ENCODE assay signal across 11 mouse cellular contexts in genomic region chr17:87263401-87263800, GRCm38 (mm10). TPM values are rescaled to one million over a fixed set of nuclear protein-coding genes. Genes with fewer than 3 reads are reported as not detected.
DNase-seq lines count a peak whose midpoint lies in the region; ATAC-seq and TF ChIP-seq lines count a peak whose summit lies in the region.
"Had no signal": no experiment of that assay in that cellular context is flagged by ENCODE, and none has a peak within 500 bp of the region (broad histone marks: within the 10 kb centered on the region; RNA-seq: fewer than 3 reads in every experiment).

No protein-coding gene starts in this region.

- DNase-seq in kidney, adult 2 months, result peak; percentile 84
- DNase-seq in adrenal gland, postnatal 14 days, result peak; percentile 72
- DNase-seq in lung, postnatal 25 days (ENCODE audit: low spot score), result peak; percentile 73
- DNase-seq in left cerebral cortex, adult 18-20 months (ENCODE audit: low spot score in 2 of 2), result no peak
- DNase-seq in forebrain, embryonic 10.5 days (ENCODE audit: extremely low spot score, low spot score), result no peak
- DNase-seq: gastrocnemius, adult 2 months had no signal

- no peak overlapping the region for H3K9ac ChIP-seq in kidney, embryonic 15.5 days
- H3K9ac ChIP-seq in intestine, embryonic 15.5 days, result no peak overlapping the region

- 59% methylated on average over 6 of the region's 6 CpGs for WGBS in kidney, adult 2 months
- WGBS in kidney, embryonic 15.5 days, result 92% methylated on average over 6 of the region's 6 CpGs
- 90% methylated on average over 6 of the region's 6 CpGs for WGBS in intestine, embryonic 15.5 days
- 90% methylated on average over 6 of the region's 6 CpGs for WGBS in forebrain, embryonic 10.5 days

- no peaks in the 10 kb centered on the region for H3K9me3 ChIP-seq in kidney, embryonic 15.5 days (replicated peaks)
- H3K9me3 ChIP-seq in intestine, embryonic 15.5 days, result no peaks in the 10 kb centered on the region; the same call in 1 of the 2 replicates
- peaks cover 24% of the 10 kb centered on the region; the same call in 1 of the 2 replicates for H3K9me3 ChIP-seq in forebrain, embryonic 10.5 days

- TF ChIP-seq POLR2A in kidney, adult 2 months (IDR thresholded peaks at IDR 0.05; ENCODE audit: low read depth, low read length), result no peak

- H3K4me1 ChIP-seq in kidney, adult 2 months (ENCODE audit: control insufficient read depth, insufficient read depth, low read length), result peaks cover 14% of the 10 kb centered on the region
- peaks cover 20% of the 10 kb centered on the region for H3K4me1 ChIP-seq in kidney, embryonic 15.5 days
- H3K4me1 ChIP-seq in intestine, embryonic 15.5 days (replicated peaks), result peaks cover 13% of the 10 kb centered on the region
- H3K4me1 ChIP-seq in forebrain, embryonic 10.5 days, result peaks cover 22% of the 10 kb centered on the region

- no peak for TF ChIP-seq CTCF in kidney, adult 2 months (conservative IDR thresholded peaks at IDR 0.05; ENCODE audit: insufficient read depth, insufficient read length, low read depth, low read length)

- no peak for ATAC-seq in kidney, embryonic 15.5 days (replicated peaks; ENCODE audit: low FRiP score)
- no peak for ATAC-seq in intestine, embryonic 15.5 days
- ATAC-seq in monocyte, adult 5-6 weeks (replicated peaks; ENCODE audit: insufficient number of reproducible peaks, low FRiP score, low TSS enrichment, poor library complexity, severe bottlenecking), result no peak
- ATAC-seq: hindbrain, embryonic 16.5 days had no signal

- no peaks in the 10 kb centered on the region for H3K36me3 ChIP-seq in kidney, adult 2 months (ENCODE audit: control insufficient read depth, insufficient read depth, low read length)
- H3K36me3 ChIP-seq in kidney, embryonic 15.5 days, result peaks cover 48% of the 10 kb centered on the region
- peaks cover 20% of the 10 kb centered on the region for H3K36me3 ChIP-seq in intestine, embryonic 15.5 days
- H3K36me3 ChIP-seq in forebrain, embryonic 10.5 days (replicated peaks), result peaks cover 55% of the 10 kb centered on the region

- no peak overlapping the region for H3K4me2 ChIP-seq in kidney, embryonic 15.5 days
- 0 out of 2 replicates have a peak overlapping the region, but pooled peaks have one; percentile 61 for H3K4me2 ChIP-seq in intestine, embryonic 15.5 days (replicated peaks)
- H3K4me2 ChIP-seq: midbrain, embryonic 11.5 days had no signal

- H3K27me3 ChIP-seq in kidney, adult 2 months (replicated peaks; ENCODE audit: control insufficient read depth, insufficient read depth, low read length), result no peaks in the 10 kb centered on the region
- no peaks in the 10 kb centered on the region for H3K27me3 ChIP-seq in kidney, embryonic 15.5 days
- H3K27me3 ChIP-seq in intestine, embryonic 15.5 days (replicated peaks), result no peaks in the 10 kb centered on the region
- H3K27me3 ChIP-seq in forebrain, embryonic 10.5 days (ENCODE audit: poor library complexity, severe bottlenecking), result peaks cover 13% of the 10 kb centered on the region; the same call in 1 of the 2 replicates

- no peak overlapping the region for H3K4me3 ChIP-seq in kidney, adult 2 months (ENCODE audit: insufficient read depth, low read depth, low read length)
- no peak overlapping the region for H3K4me3 ChIP-seq in kidney, embryonic 15.5 days (replicated peaks)
- H3K4me3 ChIP-seq in intestine, embryonic 15.5 days (replicated peaks), result no peak overlapping the region
- H3K4me3 ChIP-seq in forebrain, embryonic 10.5 days, result no peak overlapping the region
- H3K4me3 ChIP-seq: gastrocnemius, adult 2 months had no signal

- H3K27ac ChIP-seq in kidney, adult 2 months (ENCODE audit: insufficient read depth, low read depth, low read length), result peak overlapping the region; percentile 73
- no peak overlapping the region for H3K27ac ChIP-seq in kidney, embryonic 15.5 days
- H3K27ac ChIP-seq in intestine, embryonic 15.5 days, result no peak overlapping the region
- no peak overlapping the region for H3K27ac ChIP-seq in forebrain, embryonic 10.5 days

RNA-seq across cellular contexts. Expression of gene Mcfd2, which starts 2.3 kb away (rescaled TPM):
- polyA plus RNA-seq in kidney, adult 2 months (2012; rRNA removed), result 159 and 170 TPM in 2 replicates
- 110 and 112 TPM in 2 replicates for polyA plus RNA-seq in kidney, embryonic 15.5 days (2015; fragmentation: Nextera tagmentation; extraction: Ambion mirVana)
- 167 and 183 TPM in 2 replicates for total RNA-seq in adrenal gland, postnatal 14 days (2021)
- polyA plus RNA-seq in intestine, embryonic 15.5 days (2015; fragmentation: Nextera tagmentation; extraction: Ambion mirVana), result 117 and 139 TPM in 2 replicates
- total RNA-seq in monocyte, adult 5-6 weeks (2017), result 35.9 to 41.6 TPM (median 36.0 TPM) in 3 replicates
- total RNA-seq in left cerebral cortex, adult 18-20 months (2021), result 10 to 100 TPM; 67.2 to 72.0 TPM
- 72.8 and 74.5 TPM in 2 replicates for polyA plus RNA-seq in forebrain, embryonic 10.5 days (2016; fragmentation: Nextera tagmentation; extraction: Ambion mirVana)

RNA-seq across cellular contexts. Expression of gene Ttc7, which starts 19.3 kb away (rescaled TPM):
- 68.6 and 81.9 TPM in 2 replicates for polyA plus RNA-seq in kidney, adult 2 months (2012; rRNA removed)
- 7.7 and 8.1 TPM in 2 replicates for polyA plus RNA-seq in kidney, embryonic 15.5 days (2015; fragmentation: Nextera tagmentation; extraction: Ambion mirVana)
- total RNA-seq in adrenal gland, postnatal 14 days (2021), result 13.2 TPM in 2 replicates
- polyA plus RNA-seq in intestine, embryonic 15.5 days (2015; fragmentation: Nextera tagmentation; extraction: Ambion mirVana), result 22.0 and 24.7 TPM in 2 replicates
- total RNA-seq in monocyte, adult 5-6 weeks (2017), result 126 to 169 TPM (median 150 TPM) in 3 replicates
- 10 to 100 TPM; 10.0 to 11.9 TPM for total RNA-seq in left cerebral cortex, adult 18-20 months (2021)
- 2.9 and 3.9 TPM in 2 replicates for polyA plus RNA-seq in forebrain, embryonic 10.5 days (2016; fragmentation: Nextera tagmentation; extraction: Ambion mirVana)

Comparison
In these comparisons a context has a peak if more than half of its experiments do, and no peak if none do; other contexts are left out.
1. DNase-seq: peak in kidney, adult 2 months (single experiment), adrenal gland, postnatal 14 days (single experiment) and lung, postnatal 25 days (single experiment); none in left cerebral cortex, adult 18-20 months (0 of 2) and forebrain, embryonic 10.5 days (single experiment).